Comparison of ENCODE assay signal across 8 mouse cellular contexts in genomic region chr16:76372941-76373561, GRCm38 (mm10). TPM values are rescaled to one million over a fixed set of nuclear protein-coding genes. Genes with fewer than 3 reads are reported as not detected.
A peak's percentile ranks its signal among the peaks of the same experiment; 100 is the strongest.
DNase-seq lines count a peak whose midpoint lies in the region; ATAC-seq lines count a peak whose summit lies in the region.

No protein-coding gene starts in this region.

- H3K4me3 ChIP-seq in hindbrain, embryonic 10.5 days: peak overlapping the region; percentile 91

- peak; percentile 85 for ATAC-seq in frontal cortex, adult (ENCODE audit: low TSS enrichment)

- H3K9me3 ChIP-seq in hindbrain, embryonic 10.5 days: no peaks in the 10 kb centered on the region

- no peaks in the 10 kb centered on the region for H3K27me3 ChIP-seq in hindbrain, embryonic 10.5 days (ENCODE audit: insufficient read depth, poor library complexity, severe bottlenecking)

- H3K27ac ChIP-seq in hindbrain, embryonic 10.5 days: peak overlapping the region; percentile 99

- no peaks in the 10 kb centered on the region for H3K36me3 ChIP-seq in hindbrain, embryonic 10.5 days

- DNase-seq in MN1 (ENCODE audit: low spot score): peak; percentile 69
- peak; percentile 88 for DNase-seq in cerebellum, adult 9-10 months
- DNase-seq in hindbrain, embryonic 10.5 days (ENCODE audit: low spot score): peak; percentile 91
- DNase-seq in layer of hippocampus, postnatal 14 days (ENCODE audit: low spot score in 2 of 2): peak; percentile 84 to 86
- DNase-seq in lung, postnatal 14 days: peak; percentile 85
- peak; percentile 88 for DNase-seq in ovary, postnatal 36 days (ENCODE audit: low spot score)
- DNase-seq in thymus, postnatal 14 days: peak; percentile 91

- peaks cover 37% of the 10 kb centered on the region for H3K4me1 ChIP-seq in hindbrain, embryonic 10.5 days (replicated peaks)

- under 1% methylated on average over 70 of the region's 70 CpGs for WGBS in hindbrain, embryonic 10.5 days

RNA-seq across cellular contexts. Expression of gene Nrip1, which starts 0.6 kb away (rescaled TPM):
- polyA plus RNA-seq in hindbrain, embryonic 10.5 days (2016; fragmentation: Nextera tagmentation; extraction: Ambion mirVana): 34.8 and 46.6 TPM in 2 replicates
- 10 to 100 TPM; 51.6 to 54.7 TPM for total RNA-seq in layer of hippocampus, postnatal 14 days (2021)

Comparison
In these comparisons a context has a peak if more than half of its experiments do, and no peak if none do; other contexts are left out.
1. Peak in every context shown above with its lines: DNase-seq, ATAC-seq, H3K4me3 ChIP-seq and H3K27ac ChIP-seq.